Mouse (Mus musculus) G1E (cell line): ENCODE results near the gene Aph1a.

ENCODE experiments used
- CTCF ChIP-seq: IDR thresholded peaks from 2 replicates; pipeline ENCODE4 v1.5.1; 2012; ENCODE audit warnings: low read depth, low read length, inconsistent platforms, mixed read lengths
- GATA1 ChIP-seq: IDR thresholded peaks from 2 replicates; pipeline ENCODE4 v1.6.1; 2012; ENCODE audit warnings: borderline replicate concordance, low read length, inconsistent platforms, mixed read lengths
- GATA2 ChIP-seq: IDR thresholded peaks from 2 replicates; pipeline ENCODE4 v1.6.1; 2012; ENCODE audit warnings: low read depth, low read length, inconsistent platforms, borderline replicate concordance
- POLR2AphosphoS5 ChIP-seq: IDR thresholded peaks from 2 replicates; pipeline ENCODE4 v1.6.1; 2012; ENCODE audit warnings: low read depth, low read length, inconsistent platforms; ENCODE audit not compliant: insufficient replicate concordance
- TAL1 ChIP-seq: conservative IDR thresholded peaks from 2 replicates; pipeline ENCODE4 v1.6.1; 2012; ENCODE audit warnings: low read depth, low read length, inconsistent platforms, mixed read lengths

DNA sequence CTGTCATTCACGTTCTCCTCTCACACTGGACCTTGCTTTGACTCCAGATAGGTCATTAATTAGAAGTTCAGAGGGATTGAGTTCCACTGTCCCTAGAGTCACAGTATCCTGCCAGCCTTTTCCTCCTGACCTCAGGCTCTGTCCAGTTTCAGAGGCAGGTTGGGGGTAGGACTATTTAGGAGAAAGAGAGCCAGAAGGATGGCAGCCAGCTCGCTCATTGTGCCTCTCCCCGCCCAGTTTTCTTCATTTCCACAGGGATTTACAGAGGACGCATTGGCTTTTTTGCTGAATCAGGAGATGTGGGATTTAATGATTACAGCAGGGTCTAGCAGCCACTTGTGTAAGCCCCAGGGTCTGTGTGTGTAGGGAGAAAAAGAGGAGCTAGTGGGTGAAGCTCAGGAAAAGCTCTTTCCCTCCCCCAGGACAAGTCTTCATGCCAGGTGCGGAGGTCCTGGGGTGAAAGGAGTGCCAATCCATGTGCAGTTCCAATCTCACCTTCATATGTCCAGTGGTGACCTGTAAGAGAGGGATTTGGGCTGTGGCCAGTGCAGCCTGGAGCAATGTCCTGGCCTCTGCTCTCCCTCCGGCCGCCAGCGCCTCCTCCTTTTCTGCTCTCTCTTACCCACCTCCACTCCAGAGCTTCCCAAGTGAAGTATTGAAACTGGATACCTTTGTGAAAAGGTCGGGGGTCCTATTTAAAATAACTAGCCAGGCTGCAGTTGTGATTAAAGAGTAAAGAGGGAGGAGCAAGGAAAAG, 8.0 kb downstream of the Aph1a start:
- TF ChIP-seq CTCF (no peak), GATA1 (no peak), POLR2AphosphoS5 (no peak), TAL1 (no peak), GATA2 (no peak)
